Comparison of ENCODE assay signal across 19 mouse cellular contexts in the genomic region with DNA sequence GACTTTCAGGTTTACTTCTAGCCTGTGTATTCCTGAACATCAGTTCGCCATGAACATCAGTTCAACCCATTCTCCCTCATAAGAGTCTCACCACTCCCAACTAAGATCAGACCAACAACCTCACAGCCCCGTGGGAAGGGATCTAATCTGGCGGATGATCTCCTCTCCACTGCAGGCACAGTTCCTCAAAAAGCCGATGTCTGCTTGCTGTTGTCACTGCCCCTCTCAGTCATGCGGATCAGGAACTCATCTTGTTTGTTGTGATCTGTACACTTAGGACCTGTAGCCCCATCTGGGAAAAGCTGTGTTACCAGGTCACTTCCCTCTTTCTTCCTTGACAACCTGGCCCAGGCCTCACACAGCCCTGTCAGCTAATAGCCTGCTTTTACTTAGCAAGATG. TPM values are rescaled to one million over a fixed set of nuclear protein-coding genes. Genes with fewer than 3 reads are reported as not detected.
DNase-seq lines count a peak whose midpoint lies in the region; ATAC-seq lines count a peak whose summit lies in the region.
"Had no signal": no experiment of that assay in that cellular context is flagged by ENCODE, and none has a peak within 500 bp of the region (broad histone marks: within the 10 kb centered on the region; RNA-seq: fewer than 3 reads in every experiment).

No protein-coding gene starts in this region.

- no peaks in the 10 kb centered on the region for H3K9me3 ChIP-seq in forebrain, embryonic 16.5 days (ENCODE audit: control insufficient read depth, low read length)
- H3K9me3 ChIP-seq in forebrain, embryonic 11.5 days (ENCODE audit: control insufficient read depth, low read length), result no peaks in the 10 kb centered on the region
- H3K9me3 ChIP-seq in midbrain, embryonic 13.5 days, result no peaks in the 10 kb centered on the region
- H3K9me3 ChIP-seq in midbrain, embryonic 14.5 days (ENCODE audit: control insufficient read depth, low read length), result no peaks in the 10 kb centered on the region
- H3K9me3 ChIP-seq: hindbrain, embryonic 15.5 days; liver, embryonic 12.5 days had no signal

- 80% methylated on average over 5 of the region's 5 CpGs for WGBS in forebrain, embryonic 16.5 days
- whole genome bisulfite sequencing in forebrain, embryonic 11.5 days, result 89% methylated on average over 5 of the region's 5 CpGs
- 81% methylated on average over 5 of the region's 5 CpGs for WGBS in midbrain, embryonic 13.5 days
- 73% methylated on average over 5 of the region's 5 CpGs for WGBS in midbrain, embryonic 14.5 days

- no peak overlapping the region for H3K4me3 ChIP-seq in forebrain, embryonic 16.5 days (replicated peaks; ENCODE audit: low read length)
- H3K4me3 ChIP-seq in forebrain, embryonic 11.5 days (ENCODE audit: low read depth, low read length), result no peak overlapping the region
- H3K4me3 ChIP-seq in midbrain, embryonic 13.5 days (replicated peaks), result no peak overlapping the region
- H3K4me3 ChIP-seq in midbrain, embryonic 14.5 days (replicated peaks; ENCODE audit: low read depth, low read length), result no peak overlapping the region
- H3K4me3 ChIP-seq: heart, adult 2 months; hindbrain, embryonic 15.5 days; liver, embryonic 12.5 days had no signal

- peak; percentile 28; the same call in 1 of the 2 replicates for ATAC-seq in cerebellum, adult (ENCODE audit: insufficient number of reproducible peaks, low FRiP score, low TSS enrichment)
- peak; percentile 24; the same call in 1 of the 2 replicates for ATAC-seq in forebrain, embryonic 16.5 days
- no peak for ATAC-seq in forebrain, embryonic 11.5 days (replicated peaks; ENCODE audit: low FRiP score)
- no peak for ATAC-seq in midbrain, embryonic 13.5 days
- no peak for ATAC-seq in midbrain, embryonic 14.5 days (ENCODE audit: low FRiP score, low TSS enrichment)
- ATAC-seq: CD4-positive, CD25-positive, alpha-beta regulatory T cell, adult 4 months; liver, embryonic 12.5 days; midbrain, embryonic 16.5 days had no signal

- H3K27me3 ChIP-seq in forebrain, embryonic 16.5 days (replicated peaks; ENCODE audit: control insufficient read depth, insufficient read depth, low read length), result no peaks in the 10 kb centered on the region
- H3K27me3 ChIP-seq in forebrain, embryonic 11.5 days (ENCODE audit: control insufficient read depth, insufficient read depth, low read length), result no peaks in the 10 kb centered on the region
- H3K27me3 ChIP-seq in midbrain, embryonic 13.5 days, result no peaks in the 10 kb centered on the region
- no peaks in the 10 kb centered on the region for H3K27me3 ChIP-seq in midbrain, embryonic 14.5 days (ENCODE audit: control insufficient read depth, insufficient read depth, low read length)
- H3K27me3 ChIP-seq: hindbrain, embryonic 15.5 days; liver, embryonic 12.5 days had no signal

- no peak overlapping the region for H3K4me2 ChIP-seq in forebrain, embryonic 16.5 days (ENCODE audit: low read length)
- H3K4me2 ChIP-seq in forebrain, embryonic 11.5 days (ENCODE audit: low read depth, low read length, severe bottlenecking), result no peak overlapping the region
- no peak overlapping the region for H3K4me2 ChIP-seq in midbrain, embryonic 13.5 days (replicated peaks)
- no peak overlapping the region for H3K4me2 ChIP-seq in midbrain, embryonic 14.5 days (ENCODE audit: low read length)
- H3K4me2 ChIP-seq: hindbrain, embryonic 15.5 days; liver, embryonic 12.5 days; lung, embryonic 14.5 days had no signal

- H3K9ac ChIP-seq in forebrain, embryonic 16.5 days (replicated peaks; ENCODE audit: low read depth, low read length), result no peak overlapping the region
- no peak overlapping the region for H3K9ac ChIP-seq in forebrain, embryonic 11.5 days (ENCODE audit: low read length)
- no peak overlapping the region for H3K9ac ChIP-seq in midbrain, embryonic 13.5 days (replicated peaks)
- H3K9ac ChIP-seq in midbrain, embryonic 14.5 days (replicated peaks; ENCODE audit: low read length), result no peak overlapping the region
- H3K9ac ChIP-seq: hindbrain, embryonic 15.5 days; liver, embryonic 12.5 days; lung, embryonic 14.5 days had no signal

- no peak overlapping the region for H3K27ac ChIP-seq in forebrain, embryonic 16.5 days (ENCODE audit: low read length)
- H3K27ac ChIP-seq in forebrain, embryonic 11.5 days (ENCODE audit: low read depth, low read length), result no peak overlapping the region
- H3K27ac ChIP-seq in midbrain, embryonic 13.5 days, result peak overlapping the region; percentile 51
- H3K27ac ChIP-seq in midbrain, embryonic 14.5 days (replicated peaks; ENCODE audit: low read depth, low read length), result no peak overlapping the region
- H3K27ac ChIP-seq: heart, adult 2 months; hindbrain, embryonic 15.5 days; liver, embryonic 12.5 days; stomach, postnatal 0 days had no signal

- peaks cover 21% of the 10 kb centered on the region for H3K4me1 ChIP-seq in forebrain, embryonic 16.5 days (replicated peaks; ENCODE audit: control insufficient read depth, insufficient read depth, low read length)
- H3K4me1 ChIP-seq in forebrain, embryonic 11.5 days (replicated peaks; ENCODE audit: control insufficient read depth, insufficient read depth, low read length), result no peaks in the 10 kb centered on the region
- H3K4me1 ChIP-seq in midbrain, embryonic 13.5 days (replicated peaks), result peaks cover 39% of the 10 kb centered on the region
- H3K4me1 ChIP-seq in midbrain, embryonic 14.5 days (ENCODE audit: control insufficient read depth, insufficient read depth, low read length), result peaks cover 28% of the 10 kb centered on the region

- DNase-seq in cerebellum, postnatal 36 days, result no peak
- no peak for DNase-seq in forebrain, embryonic 11.5 days (ENCODE audit: low spot score)
- no peak for DNase-seq in midbrain, embryonic 14.5 days
- no peak for DNase-seq in c-Kit-positive CD71-positive TER-119-positive erythroid progenitor cells, embryonic 14.5 days (ENCODE audit: low spot score)
- DNase-seq in spleen, postnatal 4 days (ENCODE audit: low spot score in 2 of 2), result no peak
- DNase-seq: adrenal gland, adult 8-10 months; kidney, adult 11 months; kidney, postnatal 10 days; lung, embryonic 14.5 days; lung, postnatal 4 days had no signal

- no peaks in the 10 kb centered on the region; the same call in 1 of the 2 replicates for H3K36me3 ChIP-seq in forebrain, embryonic 16.5 days (ENCODE audit: control insufficient read depth, insufficient read depth)
- no peaks in the 10 kb centered on the region for H3K36me3 ChIP-seq in forebrain, embryonic 11.5 days (ENCODE audit: control insufficient read depth, insufficient read depth, low read length)
- H3K36me3 ChIP-seq in midbrain, embryonic 13.5 days, result peaks cover 13% of the 10 kb centered on the region
- H3K36me3 ChIP-seq in midbrain, embryonic 14.5 days (ENCODE audit: control insufficient read depth, insufficient read depth, low read length), result peaks cover 23% of the 10 kb centered on the region

RNA-seq across cellular contexts. Expression of gene Ric8b, which starts 45.7 kb away (rescaled TPM):
- polyA plus RNA-seq in forebrain, embryonic 16.5 days (2015; fragmentation: Nextera tagmentation; extraction: Ambion mirVana), result 46.7 and 48.4 TPM in 2 replicates
- 22.4 and 27.4 TPM in 2 replicates for polyA plus RNA-seq in forebrain, embryonic 11.5 days (2014; fragmentation: Nextera tagmentation; extraction: Ambion mirVana)
- 44.9 and 49.9 TPM in 2 replicates for polyA plus RNA-seq in midbrain, embryonic 13.5 days (2015; fragmentation: Nextera tagmentation; extraction: Ambion mirVana)
- 44.7 and 48.5 TPM in 2 replicates for polyA plus RNA-seq in midbrain, embryonic 14.5 days (2014; fragmentation: Nextera tagmentation; extraction: Ambion mirVana)

Comparison
In these comparisons a context has a peak if more than half of its experiments do, and no peak if none do; other contexts are left out.
1. ATAC-seq: peak in cerebellum, adult (single experiment) and forebrain, embryonic 16.5 days (single experiment); none in forebrain, embryonic 11.5 days (single experiment), midbrain, embryonic 13.5 days (single experiment) and midbrain, embryonic 14.5 days (single experiment).